Mouse (Mus musculus): ENCODE measurements around the gene Golga1.
"Not testable (repeated sequence)": the region's sequence is repeated elsewhere in the genome, so short reads cannot be mapped to it uniquely, and the experiment has no call there.

The Golga1 gene

GRCm38 (mm10) chr2:39065400-39065987, at the start of gene Golga1:
Gene Golga1, minus strand, starts transcription at chr2:39065541.
- POLR2A ChIA-PET, result interaction anchor here in 3 of 4 experiments (0.6 to 1.7 kb wide), 11 partner anchors 10 to 397 kb away, joined by 3 to 7 read pairs (median 3); partner anchors contain the start of gene Arpc5l (in 1 of the 3)
- CTCF ChIA-PET, result interaction anchor here in 1 of 4 experiments (0.6 kb wide), 1 partner anchor 268 kb away, joined by 4 read pairs; no protein-coding TSS in a partner anchor

- POLR2A ChIA-PET, result no interaction called here
- CTCF ChIA-PET, result no interaction called here
Measured at GRCm38 (mm10) chr2:39114093-39114492, 48.8 kb upstream of the Golga1 start.

GRCm38 (mm10) chr2:39110514-39110913, 45.2 kb upstream of the Golga1 start:
- POLR2A ChIA-PET, result no interaction called here
- CTCF ChIA-PET, result no interaction called here

- POLR2A ChIA-PET, result interaction anchor here in 2 of 4 experiments (0.6 to 1.6 kb wide), 3 partner anchors 12 to 140 kb away, joined by 3 to 4 read pairs (median 3); no protein-coding TSS in a partner anchor
Measured at GRCm38 (mm10) chr2:39109712-39110111, 44.4 kb upstream of the Golga1 start.

GRCm38 (mm10) chr2:39099951-39100350, 34.6 kb upstream of the Golga1 start:
- CTCF ChIA-PET, POLR2A ChIA-PET: not testable (repeated sequence)

More at GRCm38 (mm10) chr2:39109712-39110111, 44.4 kb upstream of the Golga1 start:
- CTCF ChIA-PET, result interaction anchor here in 1 of 4 experiments (0.8 kb wide), 1 partner anchor 12 kb away, joined by 3 read pairs; no protein-coding TSS in a partner anchor

GRCm38 (mm10) chr2:39097993-39098392, 32.7 kb upstream of the Golga1 start:
- ChIA-PET CTCF (interaction anchor here in 2 of 4 experiments (0.6 to 2.0 kb wide), 11 partner anchors 8 to 406 kb away, joined by 3 to 5 read pairs (median 3); partner anchors contain the start of genes Olfml2a (in 1 of the 2) and Scai (in 1 of the 2)), POLR2A (interaction anchor here in 1 of 4 experiments (0.9 to 1.1 kb wide), 3 partner anchors 12 to 64 kb away, joined by 3 to 4 read pairs (median 4); no protein-coding TSS in a partner anchor)

- CTCF ChIA-PET, result no interaction called here
- POLR2A ChIA-PET, result interaction anchor here in 2 of 4 experiments (0.6 to 1.3 kb wide), 2 partner anchors 11 to 84 kb away, joined by 3 to 8 read pairs; no protein-coding TSS in a partner anchor
Measured at GRCm38 (mm10) chr2:39091966-39092365, 26.6 kb upstream of the Golga1 start.

GRCm38 (mm10) chr2:39082706-39083105, 17.4 kb upstream of the Golga1 start:
- ChIA-PET CTCF (no interaction called here), POLR2A (no interaction called here)

- POLR2A ChIA-PET, result no interaction called here
- CTCF ChIA-PET, result no interaction called here
Measured at GRCm38 (mm10) chr2:39070666-39071065, 5.3 kb upstream of the Golga1 start.

- CTCF ChIA-PET, result no interaction called here
- POLR2A ChIA-PET, result interaction anchor here in 1 of 4 experiments (0.7 kb wide), 1 partner anchor 92 kb away, joined by 4 read pairs; no protein-coding TSS in a partner anchor
Measured at GRCm38 (mm10) chr2:39069096-39069495, 3.8 kb upstream of the Golga1 start.

- ChIA-PET POLR2A (interaction anchor here in 3 of 4 experiments (0.6 to 1.7 kb wide), 10 partner anchors 11 to 396 kb away, joined by 3 to 7 read pairs (median 4); partner anchors contain the start of gene Arpc5l (in 1 of the 3)), CTCF (interaction anchor here in 1 of 4 experiments (0.6 kb wide), 1 partner anchor 268 kb away, joined by 4 read pairs; no protein-coding TSS in a partner anchor)
Measured at GRCm38 (mm10) chr2:39064687-39065399, 498 bp downstream of the Golga1 start.

GRCm38 (mm10) chr2:39048515-39048914, 16.8 kb downstream of the Golga1 start:
- ChIA-PET CTCF (no interaction called here), POLR2A (no interaction called here)

GRCm38 (mm10) chr2:39040215-39040614, 25.1 kb downstream of the Golga1 start:
- ChIA-PET CTCF (no interaction called here), POLR2A (interaction anchor here in 1 of 4 experiments (1.2 kb wide), 1 partner anchor 32 kb away, joined by 3 read pairs; no protein-coding TSS in a partner anchor)

- ChIA-PET CTCF (interaction anchor here in 1 of 4 experiments (0.6 kb wide), 1 partner anchor 234 kb away, joined by 24 read pairs; no protein-coding TSS in a partner anchor), POLR2A (interaction anchor here in 2 of 4 experiments (0.6 to 1.7 kb wide), 4 partner anchors 14 to 351 kb away, joined by 3 to 4 read pairs (median 4); no protein-coding TSS in a partner anchor)
Measured at GRCm38 (mm10) chr2:39031611-39032010, 33.7 kb downstream of the Golga1 start.

- ChIA-PET CTCF (interaction anchor here in 2 of 4 experiments (0.6 kb wide), 2 partner anchors 236 to 609 kb away, joined by 10 to 16 read pairs; no protein-coding TSS in a partner anchor), POLR2A (interaction anchor here in 1 of 4 experiments (1.1 to 7.9 kb wide), 4 partner anchors 11 to 20 kb away, joined by 5 to 62 read pairs (median 5); partner anchors contain the start of genes Arpc5l and Rpl35)
Measured at GRCm38 (mm10) chr2:39020004-39020403, 45.3 kb downstream of the Golga1 start.

GRCm38 (mm10) chr2:39016581-39016980, 48.8 kb downstream of the Golga1 start:
- POLR2A ChIA-PET, result interaction anchor here in 3 of 4 experiments (0.9 to 7.9 kb wide), 9 partner anchors 9 to 136 kb away, joined by 3 to 62 read pairs (median 5); partner anchors contain the start of genes Arpc5l (in 2 of the 3) and Rpl35 (in 2 of the 3)

GRCm38 (mm10) chr2:39012768-39013279, 52.5 kb downstream of the Golga1 start:
- ChIA-PET POLR2A (interaction anchor here in 3 of 4 experiments (0.5 to 9.0 kb wide), 6 partner anchors 9 to 120 kb away, joined by 3 to 62 read pairs (median 24); partner anchors contain the start of genes Arpc5l (in 2 of the 3) and Rpl35 (in 2 of the 3)), CTCF (interaction anchor here in 1 of 4 experiments (1.0 kb wide), 1 partner anchor 14 kb away, joined by 3 read pairs; no protein-coding TSS in a partner anchor)

More at GRCm38 (mm10) chr2:39016581-39016980, 48.8 kb downstream of the Golga1 start:
- CTCF ChIA-PET, result no interaction called here

GRCm38 (mm10) chr2:39011971-39012370, 53.4 kb downstream of the Golga1 start:
- POLR2A ChIA-PET, result interaction anchor here in 1 of 4 experiments (1.3 to 9.0 kb wide), 2 partner anchors 9 to 13 kb away, joined by 4 to 55 read pairs; no protein-coding TSS in a partner anchor
- CTCF ChIA-PET, result no interaction called here

GRCm38 (mm10) chr2:39011264-39011663, 54.1 kb downstream of the Golga1 start:
- POLR2A ChIA-PET, result interaction anchor here in 1 of 4 experiments (1.3 to 9.0 kb wide), 2 partner anchors 8 to 12 kb away, joined by 4 to 55 read pairs; no protein-coding TSS in a partner anchor
- CTCF ChIA-PET, result no interaction called here
